Mouse (Mus musculus) thymus, adult 18-20 months (tissue): ENCODE measurements around the gene R3hcc1l.
A peak's percentile ranks its signal among the peaks of the same experiment; 100 is the strongest.

Experiments
- DNase-seq, 2 experiments: peaks; one replicate each; pipeline ENCODE4 v3.0.0; 2022; ENCODE audit warnings: mixed read lengths in 2 of 2

R3hcc1l gene

GRCm38 (mm10) chr19:42518620-42519310, at the start of gene R3hcc1l:
Gene R3hcc1l (plus strand): TSS chr19:42518759.
- DNase-seq = peak; percentile 90

GRCm38 (mm10) chr19:42471571-42471970, 47.0 kb upstream of the R3hcc1l start:
- no peak for DNase-seq

GRCm38 (mm10) chr19:42472831-42473230, 45.7 kb upstream of the R3hcc1l start:
- no peak for DNase-seq

GRCm38 (mm10) chr19:42477769-42478168, 40.8 kb upstream of the R3hcc1l start:
- DNase-seq = no peak

- DNase-seq = no peak
Measured at GRCm38 (mm10) chr19:42478303-42478702, 40.3 kb upstream of the R3hcc1l start.

GRCm38 (mm10) chr19:42485443-42485842, 33.1 kb upstream of the R3hcc1l start:
- DNase-seq = no peak

- DNase-seq = no peak
Measured at GRCm38 (mm10) chr19:42487261-42487660, 31.3 kb upstream of the R3hcc1l start.

GRCm38 (mm10) chr19:42493257-42493917, 25.2 kb upstream of the R3hcc1l start:
- no peak for DNase-seq

- no peak for DNase-seq
Measured at GRCm38 (mm10) chr19:42504156-42504555, 14.4 kb upstream of the R3hcc1l start.

- no peak for DNase-seq
Measured at GRCm38 (mm10) chr19:42509625-42510024, 8.9 kb upstream of the R3hcc1l start.

- DNase-seq = no peak
Measured at GRCm38 (mm10) chr19:42510276-42511171, 8.0 kb upstream of the R3hcc1l start.

GRCm38 (mm10) chr19:42515656-42516055, 2.9 kb upstream of the R3hcc1l start:
- DNase-seq = no peak

GRCm38 (mm10) chr19:42516121-42516520, 2.4 kb upstream of the R3hcc1l start:
- no peak for DNase-seq

- DNase-seq = no peak
Measured at GRCm38 (mm10) chr19:42517957-42518619, 471 bp upstream of the R3hcc1l start.

- DNase-seq = no peak
Measured at GRCm38 (mm10) chr19:42519760-42520159, 1.2 kb downstream of the R3hcc1l start.

GRCm38 (mm10) chr19:42524703-42525102, 6.1 kb downstream of the R3hcc1l start:
- DNase-seq = no peak

- no peak for DNase-seq
Measured at GRCm38 (mm10) chr19:42529992-42530437, 11.5 kb downstream of the R3hcc1l start.

GRCm38 (mm10) chr19:42534427-42534826, 15.9 kb downstream of the R3hcc1l start:
- DNase-seq = no peak

GRCm38 (mm10) chr19:42537600-42537999, 19.0 kb downstream of the R3hcc1l start:
- no peak for DNase-seq

GRCm38 (mm10) chr19:42538911-42539310, 20.4 kb downstream of the R3hcc1l start:
- DNase-seq = no peak

- no peak for DNase-seq
Measured at GRCm38 (mm10) chr19:42539414-42540189, 21.0 kb downstream of the R3hcc1l start.

GRCm38 (mm10) chr19:42540649-42541048, 22.1 kb downstream of the R3hcc1l start:
- DNase-seq = no peak
